Mouse (Mus musculus): ENCODE results near the gene Slc12a4.

Gene Slc12a4

GRCm38 (mm10) chr8:105932525-105932924, 33.4 kb downstream of the Slc12a4 start:
- DNase-seq (ENCODE audit: low read depth, low spot score): no peak

GRCm38 (mm10) chr8:105931271-105931670, 34.6 kb downstream of the Slc12a4 start:
- no peak for DNase-seq (ENCODE audit: low read depth, low spot score)

GRCm38 (mm10) chr8:105930602-105931001, 35.3 kb downstream of the Slc12a4 start:
- DNase-seq (ENCODE audit: low read depth, low spot score): peak; percentile 58

GRCm38 (mm10) chr8:105925123-105925522, 40.8 kb downstream of the Slc12a4 start:
- no peak for DNase-seq (ENCODE audit: low read depth, low spot score)

GRCm38 (mm10) chr8:105919390-105919789, 46.5 kb downstream of the Slc12a4 start:
- no peak for DNase-seq (ENCODE audit: low read depth, low spot score)

GRCm38 (mm10) chr8:105900941-105901616, 64.8 kb downstream of the Slc12a4 start:
- DNase-seq (ENCODE audit: low read depth, low spot score): peak; percentile 31

GRCm38 (mm10) chr8:105900180-105900940, 65.5 kb downstream of the Slc12a4 start, which contains the start of gene Pskh1:
Gene Pskh1 (plus strand): TSS chr8:105900441.
- DNase-seq (ENCODE audit: low read depth, low spot score): peak; percentile 80

GRCm38 (mm10) chr8:105897801-105898480, 68.0 kb downstream of the Slc12a4 start:
- no peak for DNase-seq (ENCODE audit: low read depth, low spot score)
